Mouse (Mus musculus) ES-CJ7 (cell line): ENCODE measurements around the gene AB124611.
"Not testable (repeated sequence)": the region's sequence is repeated elsewhere in the genome, so short reads cannot be mapped to it uniquely, and the experiment has no call there.

ENCODE experiments used
- DNase-seq: peaks from one replicate; pipeline ENCODE4 v3.0.0; 2011; ENCODE audit warnings: low read depth, low spot score

AB124611 gene

GRCm38 (mm10) chr9:21525937-21526633 is at the start of gene AB124611:
TSS of gene AB124611 (plus strand) at chr9:21526176.
- no peak for DNase-seq

GRCm38 (mm10) chr9:21477707-21478106 is 48.3 kb upstream of the AB124611 start:
- DNase-seq: peak; percentile 39

- DNase-seq: no peak
Observed at GRCm38 (mm10) chr9:21484065-21484464, 41.9 kb upstream of the AB124611 start.

GRCm38 (mm10) chr9:21488246-21488645 is 37.7 kb upstream of the AB124611 start:
- DNase-seq: not testable (repeated sequence)

GRCm38 (mm10) chr9:21490696-21491095 is 35.3 kb upstream of the AB124611 start:
- peak; percentile 55 for DNase-seq

GRCm38 (mm10) chr9:21493907-21494306 is 32.1 kb upstream of the AB124611 start:
- DNase-seq: no peak

- no peak for DNase-seq
Observed at GRCm38 (mm10) chr9:21494726-21495125, 31.2 kb upstream of the AB124611 start.

- no peak for DNase-seq
Observed at GRCm38 (mm10) chr9:21496308-21497049, 29.5 kb upstream of the AB124611 start.

- DNase-seq: no peak
Observed at GRCm38 (mm10) chr9:21497050-21497542, 28.9 kb upstream of the AB124611 start.

- no peak for DNase-seq
Observed at GRCm38 (mm10) chr9:21497664-21498063, 28.3 kb upstream of the AB124611 start.

GRCm38 (mm10) chr9:21498284-21498902 is 27.6 kb upstream of the AB124611 start:
- no peak for DNase-seq

- DNase-seq: no peak
Observed at GRCm38 (mm10) chr9:21503352-21503751, 22.6 kb upstream of the AB124611 start.

GRCm38 (mm10) chr9:21505767-21506166 is 20.2 kb upstream of the AB124611 start:
- no peak for DNase-seq

- no peak for DNase-seq
Observed at GRCm38 (mm10) chr9:21507753-21508430, 18.1 kb upstream of the AB124611 start.

GRCm38 (mm10) chr9:21508871-21509404 is 17.0 kb upstream of the AB124611 start:
- no peak for DNase-seq

GRCm38 (mm10) chr9:21509772-21510688 is 15.9 kb upstream of the AB124611 start, which contains the start of gene Tmed1:
TSS of gene Tmed1 (minus strand) at chr9:21510252.
- peak; percentile 96 for DNase-seq

GRCm38 (mm10) chr9:21510689-21511015 is 15.3 kb upstream of the AB124611 start:
- DNase-seq: no peak

- DNase-seq: no peak
Observed at GRCm38 (mm10) chr9:21511052-21511451, 14.9 kb upstream of the AB124611 start.

GRCm38 (mm10) chr9:21513466-21513865 is 12.5 kb upstream of the AB124611 start:
- peak; percentile 33 for DNase-seq

- no peak for DNase-seq
Observed at GRCm38 (mm10) chr9:21517947-21518495, 8.0 kb upstream of the AB124611 start.
